Comparison of ENCODE assay signal across 9 mouse cellular contexts in the genomic region with DNA sequence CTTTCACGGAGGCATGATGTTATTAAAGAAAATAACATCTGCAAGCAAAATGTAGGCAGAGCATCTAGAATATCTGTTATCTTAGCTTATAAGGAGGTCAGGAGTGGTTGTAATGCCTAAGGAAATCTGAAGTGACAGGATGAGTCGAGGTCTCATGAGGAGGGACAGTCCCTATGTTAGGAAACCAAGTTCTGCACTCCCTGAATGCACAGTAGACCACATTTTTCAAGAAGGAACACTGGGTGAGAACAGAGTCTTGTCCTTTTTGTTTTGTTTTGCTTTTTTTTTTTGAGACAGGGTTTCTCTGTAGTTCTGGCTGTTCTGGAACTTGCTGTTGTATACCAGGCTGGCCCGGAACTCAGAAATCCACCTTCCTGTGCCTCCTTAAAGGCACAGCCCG. TPM values are rescaled to one million over a fixed set of nuclear protein-coding genes. Genes with fewer than 3 reads are reported as not detected.
A peak's percentile ranks its signal among the peaks of the same experiment; 100 is the strongest.
DNase-seq lines count a peak whose midpoint lies in the region; ATAC-seq lines count a peak whose summit lies in the region.
"Had no signal": no experiment of that assay in that cellular context is flagged by ENCODE, and none has a peak within 500 bp of the region (broad histone marks: within the 10 kb centered on the region; RNA-seq: fewer than 3 reads in every experiment).

No protein-coding gene starts in this region.

- H3K4me2 ChIP-seq in forebrain, embryonic 14.5 days (ENCODE audit: low read length) = peak overlapping the region; percentile 61
- H3K4me2 ChIP-seq in liver, embryonic 15.5 days = peak overlapping the region; percentile 88

- peak overlapping the region; percentile 97 for H3K4me3 ChIP-seq in erythroblast, embryonic 14.5 days (replicated peaks)
- H3K4me3 ChIP-seq in forebrain, embryonic 14.5 days (ENCODE audit: low read depth, low read length) = peak overlapping the region; percentile 71
- peak overlapping the region; percentile 79 for H3K4me3 ChIP-seq in liver, embryonic 15.5 days (replicated peaks)

- no peaks in the 10 kb centered on the region for H3K9me3 ChIP-seq in erythroblast, embryonic 14.5 days (ENCODE audit: control insufficient read depth, low read length)
- no peaks in the 10 kb centered on the region for H3K9me3 ChIP-seq in forebrain, embryonic 14.5 days (replicated peaks; ENCODE audit: control insufficient read depth, low read length)
- H3K9me3 ChIP-seq in liver, embryonic 15.5 days (replicated peaks) = no peaks in the 10 kb centered on the region

- H3K36me3 ChIP-seq in erythroblast, embryonic 14.5 days (ENCODE audit: control insufficient read depth) = no peaks in the 10 kb centered on the region; the same call in none of the 2 replicates
- H3K36me3 ChIP-seq in forebrain, embryonic 14.5 days (ENCODE audit: control insufficient read depth, insufficient read depth, low read length) = no peaks in the 10 kb centered on the region
- H3K36me3 ChIP-seq in liver, embryonic 15.5 days (replicated peaks) = no peaks in the 10 kb centered on the region

- H3K9ac ChIP-seq in forebrain, embryonic 14.5 days (ENCODE audit: low read length) = peak overlapping the region; percentile 97
- peak overlapping the region; percentile 85 for H3K9ac ChIP-seq in liver, embryonic 15.5 days

- DNase-seq in 416B (ENCODE audit: low read depth) = peak; percentile 38
- DNase-seq in forebrain, embryonic 14.5 days (ENCODE audit: low spot score) = no peak
- no peak for DNase-seq in urinary bladder, postnatal 25 days (ENCODE audit: low spot score)
- no peak for DNase-seq in spleen, adult 12 weeks (ENCODE audit: low spot score)
- no peak for DNase-seq in adrenal gland, postnatal 10 days
- DNase-seq: thymus, postnatal 4 days had no signal

- no peak for ATAC-seq in erythroblast, adult 5-6 weeks (replicated peaks; ENCODE audit: low FRiP score, poor library complexity, severe bottlenecking)
- no peak for ATAC-seq in forebrain, embryonic 14.5 days
- no peak for ATAC-seq in liver, embryonic 15.5 days (ENCODE audit: insufficient read depth)

- peaks cover 34% of the 10 kb centered on the region for H3K4me1 ChIP-seq in erythroblast, embryonic 14.5 days (ENCODE audit: control insufficient read depth)
- H3K4me1 ChIP-seq in forebrain, embryonic 14.5 days (ENCODE audit: control insufficient read depth, insufficient read depth, low read length) = peaks cover 15% of the 10 kb centered on the region; the same call in 1 of the 2 replicates
- H3K4me1 ChIP-seq in liver, embryonic 15.5 days (replicated peaks) = peaks cover 49% of the 10 kb centered on the region

- 37% methylated on average over 4 of the region's 4 CpGs for WGBS in forebrain, embryonic 14.5 days
- WGBS in liver, embryonic 15.5 days (ENCODE audit: insufficient replicate concordance) = 22% methylated on average over 4 of the region's 4 CpGs

- H3K27me3 ChIP-seq in erythroblast, embryonic 14.5 days (ENCODE audit: control insufficient read depth) = no peaks in the 10 kb centered on the region
- H3K27me3 ChIP-seq in forebrain, embryonic 14.5 days (replicated peaks; ENCODE audit: control insufficient read depth, insufficient read depth, low read length) = no peaks in the 10 kb centered on the region
- no peaks in the 10 kb centered on the region for H3K27me3 ChIP-seq in liver, embryonic 15.5 days

- H3K27ac ChIP-seq in forebrain, embryonic 14.5 days (ENCODE audit: low read depth, low read length) = 0 out of 2 replicates have a peak overlapping the region, but pooled peaks have one; percentile 34
- H3K27ac ChIP-seq in liver, embryonic 15.5 days (replicated peaks) = peak overlapping the region; percentile 86; the same call in 1 of the 2 replicates

RNA-seq across cellular contexts. Expression of a gene that starts 1.7 kb away (rescaled TPM):
- polyA plus RNA-seq in erythroblast, embryonic 14.5 days (2012) = 0.05 and 0.12 TPM in 2 replicates
- total RNA-seq in erythroblast, adult 5-6 weeks (2015; ENCODE audit: low replicate concordance) = 11.5 and 15.7 TPM in 2 replicates
- total RNA-seq in erythroblast, adult 5-6 weeks (2017; ENCODE audit: low replicate concordance) = 5.8 and 7.2 TPM in 2 replicates
- polyA plus RNA-seq in forebrain, embryonic 14.5 days (2014; fragmentation: Nextera tagmentation; extraction: Ambion mirVana) = 58.1 and 67.3 TPM in 2 replicates
- 12.5 and 12.8 TPM in 2 replicates for polyA plus RNA-seq in liver, embryonic 15.5 days (2015; fragmentation: Nextera tagmentation; extraction: Ambion mirVana)
- 10 to 100 TPM; 56.0 to 64.5 TPM for total RNA-seq in adrenal gland, postnatal 10 days (2021)

Comparison
In these comparisons a context has a peak if more than half of its experiments do, and no peak if none do; other contexts are left out.
1. RNA of a gene that starts 1.7 kb away (polyA plus RNA-seq): 58.1 to 67.3 TPM in forebrain, embryonic 14.5 days and 12.5 to 12.8 TPM in liver, embryonic 15.5 days; 0.05 to 0.12 TPM in erythroblast, embryonic 14.5 days; every median in the first group is over 10 times any median in the second.
2. Peak in every context shown above with its lines, with median percentiles within 50 percentile points of each other: H3K4me3 ChIP-seq.